Mouse (Mus musculus) forebrain, embryonic 15.5 days (tissue): ENCODE data around the gene Klf11. TPM values are rescaled to one million over a fixed set of nuclear protein-coding genes. Genes with fewer than 3 reads are reported as not detected.
"Not testable (repeated sequence)": the region's sequence is repeated elsewhere in the genome, so short reads cannot be mapped to it uniquely, and the experiment has no call there.

Source experiments
- ATAC-seq: fragments of 200-750 bp; cut with Nextera tagmentation; replicated peaks from 2 replicates; pipeline ENCODE4 v1.8.0; 2017; ENCODE audit warnings: mild to moderate bottlenecking, moderate TSS enrichment, moderate library complexity
- H3K27ac ChIP-seq: fragments of 300-500 bp; sonication (generic); replicated peaks from 2 replicates; pipeline ENCODE4 v1.5.1; 2015; ENCODE audit warnings: mild to moderate bottlenecking, inconsistent platforms
- H3K27me3 ChIP-seq: fragments of 300-500 bp; sonication (generic); 2 replicates; pipeline ENCODE4 v1.6.1; 2015; ENCODE audit warnings: inconsistent platforms
- H3K36me3 ChIP-seq: fragments of 300-500 bp; sonication (generic); 2 replicates; pipeline ENCODE4 v1.6.1; 2015; ENCODE audit warnings: mild to moderate bottlenecking, inconsistent platforms
- H3K4me1 ChIP-seq: fragments of 300-500 bp; sonication (generic); 2 replicates; pipeline ENCODE4 v1.6.1; 2015; ENCODE audit warnings: inconsistent platforms
- H3K4me2 ChIP-seq: fragments of 300-500 bp; sonication (generic); replicated peaks from 2 replicates; pipeline ENCODE4 v1.6.1; 2015; ENCODE audit warnings: mild to moderate bottlenecking, inconsistent platforms
- H3K4me3 ChIP-seq: fragments of 300-500 bp; sonication (generic); 2 replicates; pipeline ENCODE4 v1.5.1; 2015; ENCODE audit warnings: mild to moderate bottlenecking, inconsistent platforms
- H3K9ac ChIP-seq: fragments of 300-500 bp; sonication (generic); replicated peaks from 2 replicates; pipeline ENCODE4 v1.6.1; 2015; ENCODE audit warnings: mild to moderate bottlenecking, inconsistent platforms
- H3K9me3 ChIP-seq: fragments of 300-500 bp; sonication (generic); 2 replicates; pipeline ENCODE4 v1.6.1; 2016; ENCODE audit warnings: inconsistent platforms
- WGBS: fragments of 180-500 bp; shearing (Covaris S2); methylation state at CpG from one replicate; pipeline ENCODE4 v1.1.7; 2015; ENCODE audit warnings: mixed read lengths; 5-methylcytosine and 5-hydroxymethylcytosine counted together
- polyA plus RNA-seq: library from polyadenylated mRNA; unstranded; fragments of >200 nt; fragmentation: Nextera tagmentation; extraction: Ambion mirVana; gene quantifications from 2 replicates; pipeline ENCODE4 v1.2.1, GENCODE M21; 2015

The Klf11 gene
- polyA plus RNA-seq, 1 experiment from 2014 or later = 17.7 TPM

DNA sequence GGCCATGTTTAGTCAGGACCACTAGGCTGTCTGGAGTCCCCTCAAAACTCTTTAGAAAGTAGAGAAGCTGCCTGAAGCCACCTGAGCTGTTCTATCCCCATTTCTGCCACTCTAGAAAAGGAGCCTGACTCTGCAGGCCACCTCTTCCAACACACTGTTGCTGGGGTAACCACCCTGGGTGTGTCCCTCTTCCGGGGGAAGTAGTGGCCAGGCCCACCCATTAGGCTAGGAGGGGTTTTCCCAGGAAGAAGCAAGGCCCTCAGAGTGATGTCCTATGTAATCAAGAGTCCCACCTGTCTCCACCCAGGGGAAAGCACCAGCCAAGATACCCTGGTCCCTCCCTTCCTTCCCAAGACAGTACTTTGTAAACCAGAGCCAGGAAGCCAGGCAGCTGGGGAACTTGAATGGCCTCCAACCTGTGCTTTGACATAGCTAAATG lies 17.3 kb upstream of the Klf11 start:
- no peaks in the 10 kb centered on the region for H3K4me1 ChIP-seq
- 76% methylated on average over 1 of the region's 1 CpGs for WGBS
- no peak overlapping the region for H3K4me3 ChIP-seq
- no peak for ATAC-seq
- no peak overlapping the region for H3K4me2 ChIP-seq
- H3K9ac ChIP-seq = no peak overlapping the region
- no peaks in the 10 kb centered on the region for H3K27me3 ChIP-seq
- no peaks in the 10 kb centered on the region for H3K36me3 ChIP-seq
- H3K9me3 ChIP-seq = no peaks in the 10 kb centered on the region
- no peak overlapping the region for H3K27ac ChIP-seq

GRCm38 (mm10) chr12:24634212-24634611 lies 16.9 kb upstream of the Klf11 start:
- Histone ChIP-seq H3K27ac (no peak overlapping the region), H3K36me3 (no peaks in the 10 kb centered on the region), H3K9ac (no peak overlapping the region), H3K27me3 (no peaks in the 10 kb centered on the region), H3K4me1 (no peaks in the 10 kb centered on the region), H3K4me2 (no peak overlapping the region), H3K4me3 (no peak overlapping the region), H3K9me3 (no peaks in the 10 kb centered on the region)
- 84% methylated on average over 4 of the region's 4 CpGs for WGBS
- no peak for ATAC-seq

GRCm38 (mm10) chr12:24634648-24635047 lies 16.4 kb upstream of the Klf11 start:
- WGBS = 89% methylated on average over 3 of the region's 3 CpGs
- H3K4me3 ChIP-seq = no peak overlapping the region
- no peaks in the 10 kb centered on the region for H3K4me1 ChIP-seq
- H3K9ac ChIP-seq = no peak overlapping the region
- H3K27me3 ChIP-seq = no peaks in the 10 kb centered on the region
- H3K27ac ChIP-seq = no peak overlapping the region
- no peaks in the 10 kb centered on the region for H3K9me3 ChIP-seq
- no peak overlapping the region for H3K4me2 ChIP-seq
- H3K36me3 ChIP-seq = no peaks in the 10 kb centered on the region
- ATAC-seq = no peak

DNA sequence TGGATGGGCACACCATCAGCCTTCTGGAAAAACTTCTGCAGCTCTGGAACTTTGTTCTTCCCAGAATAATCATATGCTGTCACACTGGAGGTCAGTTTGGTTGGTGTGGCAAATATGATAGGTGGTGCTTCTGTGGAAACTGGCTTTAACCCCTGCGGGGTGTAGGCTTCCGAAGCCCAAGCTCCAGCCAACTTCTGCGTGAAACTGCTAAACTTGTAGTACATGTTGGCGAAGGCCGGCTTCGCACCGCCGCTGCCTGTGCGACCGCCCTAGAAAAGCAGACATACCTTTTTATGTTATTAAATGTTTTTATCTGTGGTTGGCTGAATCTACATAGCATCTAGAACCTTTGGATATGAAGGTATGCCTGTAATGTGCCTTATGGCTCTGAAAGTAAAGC lies 12.3 kb upstream of the Klf11 start:
- not testable (repeated sequence) for H3K36me3 ChIP-seq, H3K4me3 ChIP-seq, H3K27ac ChIP-seq, H3K4me2 ChIP-seq, H3K9me3 ChIP-seq, ATAC-seq, H3K9ac ChIP-seq, H3K27me3 ChIP-seq
- WGBS = 97% methylated on average over 10 of the region's 10 CpGs
- H3K4me1 ChIP-seq = peaks cover 13% of the 10 kb centered on the region

GRCm38 (mm10) chr12:24642370-24642802 lies 8.7 kb upstream of the Klf11 start:
- Histone ChIP-seq H3K9ac (no peak overlapping the region), H3K4me3 (no peak overlapping the region), H3K36me3 (no peaks in the 10 kb centered on the region), H3K9me3 (no peaks in the 10 kb centered on the region), H3K4me2 (no peak overlapping the region), H3K27ac (0 out of 2 replicates have a peak overlapping the region, but pooled peaks have one; percentile 11), H3K27me3 (no peaks in the 10 kb centered on the region), H3K4me1 (peaks cover 13% of the 10 kb centered on the region)
- WGBS = 36% methylated on average over 4 of the region's 4 CpGs
- peak; percentile 90 for ATAC-seq

GRCm38 (mm10) chr12:24644125-24644571 lies 6.9 kb upstream of the Klf11 start:
- Histone ChIP-seq H3K36me3 (no peaks in the 10 kb centered on the region), H3K9me3 (no peaks in the 10 kb centered on the region), H3K4me1 (peaks cover 13% of the 10 kb centered on the region), H3K4me3 (no peak overlapping the region), H3K27ac (no peak overlapping the region), H3K27me3 (no peaks in the 10 kb centered on the region), H3K9ac (no peak overlapping the region), H3K4me2 (no peak overlapping the region)
- ATAC-seq = no peak
- 49% methylated on average over 1 of the region's 1 CpGs for WGBS

DNA sequence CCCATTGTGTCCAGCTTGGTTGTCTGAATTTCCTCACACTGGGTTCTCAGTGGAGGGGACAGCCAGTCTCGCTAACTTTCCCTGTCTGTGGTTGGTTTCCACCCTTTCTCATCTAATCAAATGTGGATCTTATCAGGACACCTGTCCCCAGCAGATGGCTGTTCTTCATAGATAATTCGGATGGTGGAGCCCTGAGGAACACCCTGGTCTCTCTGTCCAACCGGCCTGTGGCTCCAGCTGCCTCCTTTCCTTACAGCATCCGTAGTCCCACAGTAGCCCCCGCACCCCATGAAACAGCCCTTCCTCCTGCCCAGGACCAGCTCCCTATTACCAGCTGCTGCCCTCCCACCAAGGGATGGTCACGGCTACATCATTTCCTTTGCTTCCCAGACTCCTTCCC lies 5.2 kb upstream of the Klf11 start:
- Histone ChIP-seq H3K9me3 (no peaks in the 10 kb centered on the region), H3K4me3 (no peak overlapping the region), H3K27me3 (no peaks in the 10 kb centered on the region), H3K4me1 (peaks cover 20% of the 10 kb centered on the region), H3K4me2 (no peak overlapping the region), H3K36me3 (no peaks in the 10 kb centered on the region), H3K9ac (no peak overlapping the region), H3K27ac (no peak overlapping the region)
- WGBS = 81% methylated on average over 6 of the region's 6 CpGs
- ATAC-seq = no peak

GRCm38 (mm10) chr12:24648094-24648493 lies 3.0 kb upstream of the Klf11 start:
- Histone ChIP-seq H3K36me3 (no peaks in the 10 kb centered on the region), H3K4me2 (no peak overlapping the region), H3K4me1 (peaks cover 21% of the 10 kb centered on the region), H3K27ac (no peak overlapping the region), H3K27me3 (no peaks in the 10 kb centered on the region), H3K4me3 (no peak overlapping the region), H3K9me3 (no peaks in the 10 kb centered on the region), H3K9ac (no peak overlapping the region)
- ATAC-seq = no peak
- WGBS = 66% methylated on average over 1 of the region's 1 CpGs

DNA sequence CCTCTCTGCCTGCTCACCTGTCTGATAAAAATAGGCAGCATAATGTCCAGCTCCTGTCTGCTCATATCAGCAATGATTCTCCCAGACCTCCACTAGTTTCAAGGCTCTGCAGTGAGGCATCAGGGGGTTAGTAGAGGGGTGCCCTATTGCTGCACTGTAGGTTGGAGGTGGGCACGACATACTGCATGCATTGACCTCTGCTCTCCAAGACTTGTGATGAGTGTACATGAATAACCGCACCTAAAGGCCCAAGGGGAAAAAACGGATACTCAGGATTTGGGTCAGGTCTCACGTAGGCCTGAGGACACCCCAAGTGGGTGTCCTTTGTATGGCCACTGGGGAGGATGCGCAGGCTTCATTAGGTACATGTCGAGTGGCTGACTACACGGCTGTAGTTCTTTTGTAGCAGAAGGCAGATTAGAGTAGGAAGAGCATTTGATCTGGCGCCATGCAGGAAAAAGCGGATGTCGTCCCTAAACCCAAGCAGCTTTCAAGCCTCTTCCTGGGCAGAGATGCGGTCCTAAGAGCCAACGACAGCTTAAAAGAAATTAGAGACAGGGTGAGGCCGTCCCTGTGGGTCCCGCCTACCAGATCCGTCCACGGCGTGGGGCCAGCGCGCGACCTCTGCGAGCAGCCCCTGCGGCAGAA lies 535 bp upstream of the Klf11 start:
- ATAC-seq = peak; percentile 29
- 3% methylated on average over 22 of the region's 22 CpGs for WGBS
- H3K27ac ChIP-seq = peak overlapping the region; percentile 93

DNA sequence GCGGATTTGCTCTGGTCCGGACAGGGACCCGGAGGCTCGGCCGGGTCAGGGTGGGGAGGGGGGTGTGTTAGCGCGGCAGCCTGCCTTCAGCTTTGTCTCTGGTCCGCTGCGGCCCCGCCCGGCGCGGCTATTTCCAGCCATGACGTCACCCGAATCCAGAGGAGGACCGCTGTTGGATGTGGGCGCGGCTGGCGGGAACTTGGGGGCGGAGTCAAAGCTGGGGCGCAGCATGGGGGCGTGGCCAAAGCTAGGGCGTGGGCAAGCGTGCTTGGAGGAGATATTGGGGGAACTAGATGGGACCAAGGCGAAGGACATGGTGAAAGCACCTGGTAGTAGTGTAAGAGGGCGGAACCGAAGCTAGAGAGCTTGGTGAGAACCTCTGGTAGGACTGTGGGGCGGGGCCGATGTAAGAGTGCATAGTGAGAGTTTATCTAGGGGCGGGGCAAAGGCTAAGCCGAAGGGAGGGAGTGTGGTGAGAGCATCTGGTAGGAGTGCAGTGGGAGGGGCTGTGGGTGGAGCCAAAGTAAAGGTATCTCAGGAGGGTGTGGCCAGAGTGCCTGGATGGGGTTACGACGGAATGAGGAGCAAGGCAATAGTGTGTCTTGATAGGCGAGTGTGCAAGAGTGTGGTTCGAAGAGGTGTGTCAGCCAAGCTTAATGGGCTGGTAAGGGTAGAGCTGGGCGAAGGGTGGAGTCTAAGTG lies 718 bp downstream of the Klf11 start:
- Histone ChIP-seq H3K9ac (peak overlapping the region; percentile 86), H3K27me3 (no peaks in the 10 kb centered on the region), H3K9me3 (no peaks in the 10 kb centered on the region), H3K36me3 (peaks cover 21% of the 10 kb centered on the region), H3K4me3 (peak overlapping the region; percentile 78), H3K27ac (peak overlapping the region; percentile 93), H3K4me2 (peak overlapping the region; percentile 76), H3K4me1 (peaks cover 31% of the 10 kb centered on the region)
- ATAC-seq = peak; percentile 65
- WGBS = under 1% methylated on average over 36 of the region's 36 CpGs

More for the DNA sequence above, 535 bp upstream of the Klf11 start:
- Histone ChIP-seq H3K4me2 (peak overlapping the region; percentile 76), H3K9me3 (no peaks in the 10 kb centered on the region), H3K4me1 (peaks cover 24% of the 10 kb centered on the region), H3K27me3 (no peaks in the 10 kb centered on the region), H3K9ac (peak overlapping the region; percentile 86), H3K4me3 (peak overlapping the region; percentile 78), H3K36me3 (peaks cover 15% of the 10 kb centered on the region)

- WGBS = 87% methylated on average over 16 of the region's 16 CpGs
- Histone ChIP-seq H3K9ac (no peak overlapping the region), H3K27ac (no peak overlapping the region), H3K4me3 (no peak overlapping the region), H3K4me1 (peaks cover 38% of the 10 kb centered on the region), H3K27me3 (no peaks in the 10 kb centered on the region), H3K9me3 (no peaks in the 10 kb centered on the region), H3K36me3 (peaks cover 23% of the 10 kb centered on the region), H3K4me2 (no peak overlapping the region)
- ATAC-seq = no peak
Measured at GRCm38 (mm10) chr12:24654065-24654862, 3.2 kb downstream of the Klf11 start.

DNA sequence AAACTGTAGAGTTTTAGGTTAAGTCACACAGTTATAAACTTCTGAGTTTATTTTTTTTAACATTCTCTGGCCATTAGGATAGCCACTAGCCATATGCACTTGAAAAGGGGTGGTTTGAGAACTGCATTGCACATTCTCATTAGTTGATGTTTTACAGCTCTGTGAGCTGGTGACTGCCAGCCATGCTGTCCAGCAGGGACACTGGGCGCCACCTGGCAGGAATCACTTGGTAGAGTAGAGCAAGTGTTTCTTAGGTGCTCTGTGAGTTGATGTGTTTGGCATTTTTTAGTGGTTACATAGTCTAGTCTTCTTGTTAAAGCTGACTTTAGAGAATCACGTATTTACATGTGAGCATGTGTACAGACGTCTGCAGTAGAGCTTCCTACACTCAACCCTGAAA lies 5.4 kb downstream of the Klf11 start:
- Histone ChIP-seq H3K4me3 (no peak overlapping the region), H3K4me2 (0 out of 2 replicates have a peak overlapping the region, but pooled peaks have one; percentile 6), H3K27me3 (no peaks in the 10 kb centered on the region), H3K4me1 (peaks cover 31% of the 10 kb centered on the region), H3K36me3 (peaks cover 38% of the 10 kb centered on the region), H3K9me3 (no peaks in the 10 kb centered on the region), H3K9ac (no peak overlapping the region; the same call in 1 of the 2 replicates), H3K27ac (no peak overlapping the region)
- ATAC-seq = no peak
- 86% methylated on average over 3 of the region's 3 CpGs for WGBS
